Mouse (Mus musculus): ENCODE results near the gene Gga3. TPM values are rescaled to one million over a fixed set of nuclear protein-coding genes. Genes with fewer than 3 reads are reported as not detected.

Gene Gga3
- polyA plus RNA-seq, 1 experiment from 2014 or later, result 36.5 TPM

GRCm38 (mm10) chr11:115612059-115612409 lies 8.2 kb upstream of the Gga3 start:
- Histone ChIP-seq H3K4me1 (replicated peaks; ENCODE audit: control insufficient read depth, insufficient read depth, low read length) (peaks cover 16% of the 10 kb centered on the region), H3K36me3 (ENCODE audit: control insufficient read depth, insufficient read depth, low read length) (peaks cover 7% of the 10 kb centered on the region; the same call in 1 of the 2 replicates), H3K9ac (ENCODE audit: low read length) (peak overlapping the region; percentile 70), H3K9me3 (ENCODE audit: control insufficient read depth, low read length) (no peaks in the 10 kb centered on the region), H3K4me3 (ENCODE audit: low read depth, low read length) (peak overlapping the region; percentile 53), H3K27me3 (ENCODE audit: control insufficient read depth, insufficient read depth, low read length) (no peaks in the 10 kb centered on the region), H3K4me2 (ENCODE audit: low read depth, low read length, severe bottlenecking) (peak overlapping the region; percentile 89), H3K27ac (ENCODE audit: low read depth, low read length) (peak overlapping the region; percentile 31; the same call in 1 of the 2 replicates)
- DNase-seq (ENCODE audit: low spot score) (peak; percentile 70), ATAC-seq (replicated peaks; ENCODE audit: low FRiP score) (peak; percentile 50; the same call in 1 of the 2 replicates)
- WGBS, result 5% methylated on average over 13 of the region's 13 CpGs

- Histone ChIP-seq H3K27me3 (ENCODE audit: control insufficient read depth, insufficient read depth, low read length) (no peaks in the 10 kb centered on the region), H3K4me2 (ENCODE audit: low read depth, low read length, severe bottlenecking) (no peak overlapping the region; the same call in 1 of the 2 replicates), H3K4me1 (replicated peaks; ENCODE audit: control insufficient read depth, insufficient read depth, low read length) (peaks cover 16% of the 10 kb centered on the region), H3K9ac (ENCODE audit: low read length) (peak overlapping the region; percentile 70; the same call in 1 of the 2 replicates), H3K36me3 (ENCODE audit: control insufficient read depth, insufficient read depth, low read length) (peaks cover 14% of the 10 kb centered on the region; the same call in 1 of the 2 replicates), H3K9me3 (ENCODE audit: control insufficient read depth, low read length) (no peaks in the 10 kb centered on the region), H3K4me3 (ENCODE audit: low read depth, low read length) (no peak overlapping the region), H3K27ac (ENCODE audit: low read depth, low read length) (no peak overlapping the region)
- 83% methylated on average over 6 of the region's 6 CpGs for WGBS
- DNase-seq (ENCODE audit: low spot score) (no peak), ATAC-seq (replicated peaks; ENCODE audit: low FRiP score) (no peak)
Measured at GRCm38 (mm10) chr11:115611173-115611572, 7.3 kb upstream of the Gga3 start.

- Histone ChIP-seq H3K4me1 (replicated peaks; ENCODE audit: control insufficient read depth, insufficient read depth, low read length) (peaks cover 17% of the 10 kb centered on the region), H3K4me2 (ENCODE audit: low read depth, low read length, severe bottlenecking) (no peak overlapping the region), H3K27ac (ENCODE audit: low read depth, low read length) (no peak overlapping the region), H3K27me3 (ENCODE audit: control insufficient read depth, insufficient read depth, low read length) (no peaks in the 10 kb centered on the region), H3K9me3 (ENCODE audit: control insufficient read depth, low read length) (no peaks in the 10 kb centered on the region), H3K36me3 (ENCODE audit: control insufficient read depth, insufficient read depth, low read length) (peaks cover 16% of the 10 kb centered on the region; the same call in 1 of the 2 replicates), H3K4me3 (ENCODE audit: low read depth, low read length) (no peak overlapping the region), H3K9ac (ENCODE audit: low read length) (no peak overlapping the region)
- no peak for ATAC-seq (replicated peaks; ENCODE audit: low FRiP score)
- DNase-seq (ENCODE audit: low spot score), result no peak
- 72% methylated on average over 3 of the region's 3 CpGs for WGBS
Measured at GRCm38 (mm10) chr11:115609576-115609975, 5.7 kb upstream of the Gga3 start.

GRCm38 (mm10) chr11:115608421-115609399 lies 4.9 kb upstream of the Gga3 start:
- ATAC-seq (replicated peaks; ENCODE audit: low FRiP score), result no peak
- H3K4me3 ChIP-seq (ENCODE audit: low read depth, low read length), result no peak overlapping the region
- H3K4me1 ChIP-seq (replicated peaks; ENCODE audit: control insufficient read depth, insufficient read depth, low read length), result peaks cover 18% of the 10 kb centered on the region
- DNase-seq (ENCODE audit: low spot score), result no peak
- no peaks in the 10 kb centered on the region for H3K27me3 ChIP-seq (ENCODE audit: control insufficient read depth, insufficient read depth, low read length)
- H3K9me3 ChIP-seq (ENCODE audit: control insufficient read depth, low read length), result no peaks in the 10 kb centered on the region
- H3K9ac ChIP-seq (ENCODE audit: low read length), result no peak overlapping the region
- peaks cover 16% of the 10 kb centered on the region; the same call in 1 of the 2 replicates for H3K36me3 ChIP-seq (ENCODE audit: control insufficient read depth, insufficient read depth, low read length)
- H3K4me2 ChIP-seq (ENCODE audit: low read depth, low read length, severe bottlenecking), result no peak overlapping the region
- WGBS, result 86% methylated on average over 23 of the region's 23 CpGs
- H3K27ac ChIP-seq (ENCODE audit: low read depth, low read length), result no peak overlapping the region

DNA sequence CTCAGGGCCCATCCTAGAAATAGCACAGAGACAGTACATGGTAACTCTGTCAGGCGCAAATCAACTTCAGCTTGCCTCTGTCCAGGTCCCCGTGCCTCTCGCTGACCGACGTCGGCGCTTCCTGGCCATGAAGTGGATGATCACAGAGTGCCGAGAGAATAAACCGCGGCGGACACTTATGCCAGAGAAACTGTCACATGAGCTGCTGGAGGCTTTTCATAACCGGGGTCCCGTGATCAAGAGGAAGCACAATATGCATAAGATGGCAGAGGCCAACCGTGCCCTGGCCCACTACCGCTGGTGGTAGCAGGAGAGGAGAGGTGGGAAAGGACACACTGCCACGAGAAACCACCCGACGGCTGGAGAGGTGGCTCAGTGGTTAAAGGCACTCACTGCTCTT lies 2.9 kb upstream of the Gga3 start:
- Histone ChIP-seq H3K36me3 (ENCODE audit: control insufficient read depth, insufficient read depth, low read length) (peaks cover 16% of the 10 kb centered on the region; the same call in 1 of the 2 replicates), H3K9me3 (ENCODE audit: control insufficient read depth, low read length) (no peaks in the 10 kb centered on the region), H3K4me1 (replicated peaks; ENCODE audit: control insufficient read depth, insufficient read depth, low read length) (peaks cover 14% of the 10 kb centered on the region), H3K9ac (ENCODE audit: low read length) (no peak overlapping the region), H3K4me3 (ENCODE audit: low read depth, low read length) (no peak overlapping the region), H3K27ac (ENCODE audit: low read depth, low read length) (no peak overlapping the region), H3K4me2 (ENCODE audit: low read depth, low read length, severe bottlenecking) (no peak overlapping the region), H3K27me3 (ENCODE audit: control insufficient read depth, insufficient read depth, low read length) (no peaks in the 10 kb centered on the region)
- 93% methylated on average over 18 of the region's 18 CpGs for WGBS
- no peak for DNase-seq (ENCODE audit: low spot score)
- no peak for ATAC-seq (replicated peaks; ENCODE audit: low FRiP score)

DNA sequence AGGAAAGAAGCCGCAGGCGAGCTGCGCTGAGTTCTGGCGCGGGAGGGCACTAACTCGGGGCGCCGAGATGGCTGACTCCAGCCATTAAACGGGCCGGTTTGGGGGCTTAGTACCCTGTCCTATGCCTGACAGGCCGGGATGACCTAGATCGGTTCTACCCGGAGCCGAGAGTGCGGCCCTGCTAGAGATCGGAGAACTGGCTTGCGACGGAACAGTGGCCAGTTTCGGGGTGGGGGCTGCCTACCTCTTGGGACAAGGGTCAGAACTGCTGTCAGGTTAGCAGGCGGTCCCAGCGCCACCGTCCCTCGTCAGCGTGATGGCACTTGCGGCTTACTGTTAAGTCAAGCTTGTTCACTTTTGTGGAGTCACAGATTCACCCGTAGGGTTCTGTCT lies 449 bp upstream of the Gga3 start:
- Histone ChIP-seq H3K36me3 (ENCODE audit: control insufficient read depth, insufficient read depth, low read length) (peaks cover 16% of the 10 kb centered on the region; the same call in 1 of the 2 replicates), H3K9ac (ENCODE audit: low read length) (peak overlapping the region; percentile 94), H3K9me3 (ENCODE audit: control insufficient read depth, low read length) (no peaks in the 10 kb centered on the region), H3K4me3 (ENCODE audit: low read depth, low read length) (peak overlapping the region; percentile 96), H3K27ac (ENCODE audit: low read depth, low read length) (peak overlapping the region; percentile 75; the same call in 1 of the 2 replicates), H3K27me3 (ENCODE audit: control insufficient read depth, insufficient read depth, low read length) (no peaks in the 10 kb centered on the region), H3K4me2 (ENCODE audit: low read depth, low read length, severe bottlenecking) (peak overlapping the region; percentile 94), H3K4me1 (replicated peaks; ENCODE audit: control insufficient read depth, insufficient read depth, low read length) (peaks cover 10% of the 10 kb centered on the region)
- peak; percentile 59 for ATAC-seq (replicated peaks; ENCODE audit: low FRiP score)
- WGBS, result under 1% methylated on average over 26 of the region's 26 CpGs
- no peak for DNase-seq (ENCODE audit: low spot score)

DNA sequence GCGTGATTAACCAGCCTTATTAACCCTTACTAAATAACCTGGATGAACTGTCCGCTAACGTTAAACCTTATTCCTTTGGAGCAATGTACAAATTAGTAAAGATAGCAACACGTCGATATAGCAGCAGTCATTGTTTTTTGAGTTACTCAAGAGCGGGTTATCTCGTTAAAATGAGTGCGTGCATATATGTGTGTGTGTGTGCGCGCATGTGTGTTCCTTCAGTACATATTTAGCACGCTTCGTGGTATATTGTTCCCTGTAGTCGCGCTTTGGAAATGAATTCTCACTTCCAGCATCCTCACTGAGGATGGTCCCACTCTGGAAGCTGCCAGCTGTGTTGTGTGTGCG lies 749 bp downstream of the Gga3 start:
- 6% methylated on average over 15 of the region's 15 CpGs for WGBS
- peaks cover 16% of the 10 kb centered on the region; the same call in 1 of the 2 replicates for H3K36me3 ChIP-seq (ENCODE audit: control insufficient read depth, insufficient read depth, low read length)

GRCm38 (mm10) chr11:115601174-115601573 lies 2.7 kb downstream of the Gga3 start:
- H3K27ac ChIP-seq (ENCODE audit: low read depth, low read length), result no peak overlapping the region
- DNase-seq (ENCODE audit: low spot score), result no peak
- H3K9ac ChIP-seq (ENCODE audit: low read length), result no peak overlapping the region
- peaks cover 10% of the 10 kb centered on the region for H3K4me1 ChIP-seq (replicated peaks; ENCODE audit: control insufficient read depth, insufficient read depth, low read length)
- H3K9me3 ChIP-seq (ENCODE audit: control insufficient read depth, low read length), result no peaks in the 10 kb centered on the region
- peaks cover 2% of the 10 kb centered on the region; the same call in 1 of the 2 replicates for H3K36me3 ChIP-seq (ENCODE audit: control insufficient read depth, insufficient read depth, low read length)
- no peak overlapping the region for H3K4me3 ChIP-seq (ENCODE audit: low read depth, low read length)
- H3K27me3 ChIP-seq (ENCODE audit: control insufficient read depth, insufficient read depth, low read length), result no peaks in the 10 kb centered on the region
- WGBS, result 96% methylated on average over 4 of the region's 4 CpGs
- no peak for ATAC-seq (replicated peaks; ENCODE audit: low FRiP score)
- H3K4me2 ChIP-seq (ENCODE audit: low read depth, low read length, severe bottlenecking), result no peak overlapping the region

More for the DNA sequence above, 749 bp downstream of the Gga3 start:
- H3K4me2 ChIP-seq (ENCODE audit: low read depth, low read length, severe bottlenecking), result peak overlapping the region; percentile 58
- peak overlapping the region; percentile 75; the same call in 1 of the 2 replicates for H3K27ac ChIP-seq (ENCODE audit: low read depth, low read length)
- DNase-seq (ENCODE audit: low spot score), result no peak
- H3K27me3 ChIP-seq (ENCODE audit: control insufficient read depth, insufficient read depth, low read length), result no peaks in the 10 kb centered on the region
- H3K9ac ChIP-seq (ENCODE audit: low read length), result peak overlapping the region; percentile 94
- no peak for ATAC-seq (replicated peaks; ENCODE audit: low FRiP score)
- peak overlapping the region; percentile 96 for H3K4me3 ChIP-seq (ENCODE audit: low read depth, low read length)
- no peaks in the 10 kb centered on the region for H3K9me3 ChIP-seq (ENCODE audit: control insufficient read depth, low read length)
- H3K4me1 ChIP-seq (replicated peaks; ENCODE audit: control insufficient read depth, insufficient read depth, low read length), result peaks cover 10% of the 10 kb centered on the region

Data from forebrain, embryonic 11.5 days (tissue).